Mouse (Mus musculus) layer of hippocampus, adult 18-20 months (tissue): ENCODE data around the gene Mylk2. TPM values are rescaled to one million over a fixed set of nuclear protein-coding genes. Genes with fewer than 3 reads are reported as not detected.

ENCODE experiments used
- DNase-seq, 2 experiments: peaks; one replicate each; pipeline ENCODE4 v3.0.0; 2022; ENCODE audit warnings: low spot score in 2 of 2
- total RNA-seq, 2 experiments: library from RNA; stranded (reverse); gene quantifications; 2 replicates each; pipeline ENCODE4 v1.2.3; 2021

Gene Mylk2
- total RNA-seq, 2 experiments from 2014 or later: not detected

- no peak for DNase-seq
Observed at GRCm38 (mm10) chr2:152913471-152913870, 2.3 kb downstream of the Mylk2 start.

DNA sequence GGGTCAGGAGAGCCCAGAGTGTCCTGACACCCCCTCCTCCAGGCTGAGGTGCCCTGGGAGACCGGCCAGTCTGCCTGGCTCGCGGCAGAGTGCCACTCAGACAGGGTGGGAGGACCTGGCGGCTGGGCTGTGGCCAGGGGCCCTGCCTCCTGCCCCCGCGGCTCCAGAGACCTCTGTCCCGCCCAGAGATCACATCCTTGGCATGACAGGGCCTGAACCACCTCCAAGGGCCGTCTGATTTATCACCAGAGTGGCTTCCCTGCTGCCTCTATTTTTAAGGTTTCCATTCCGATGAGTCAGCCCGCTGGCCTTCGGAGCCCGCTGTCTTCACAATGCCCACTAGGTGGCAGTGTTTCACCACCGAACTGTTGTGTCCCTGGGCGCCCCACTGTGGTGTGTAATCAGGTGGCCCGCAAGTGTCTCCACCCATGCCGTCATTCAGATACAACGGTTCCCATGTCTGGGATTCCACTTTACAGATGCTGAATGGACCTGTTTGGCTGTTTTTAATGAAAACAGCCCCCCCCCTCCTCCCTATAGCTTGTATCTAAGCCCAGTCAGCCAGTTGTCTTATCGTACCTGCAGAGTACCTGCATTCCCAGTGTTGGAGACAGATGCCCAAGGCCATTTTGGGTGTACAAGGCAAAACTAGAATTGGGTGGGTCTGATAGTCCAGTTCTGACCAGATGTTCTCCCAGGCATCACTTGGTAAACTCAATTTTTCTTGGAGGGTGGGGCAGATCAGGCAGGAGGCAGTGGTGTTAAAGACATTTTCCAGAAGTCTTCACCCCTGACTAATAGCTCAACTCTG is 3.4 kb downstream of the Mylk2 start:
- DNase-seq: peak; percentile 79 to 92

DNA sequence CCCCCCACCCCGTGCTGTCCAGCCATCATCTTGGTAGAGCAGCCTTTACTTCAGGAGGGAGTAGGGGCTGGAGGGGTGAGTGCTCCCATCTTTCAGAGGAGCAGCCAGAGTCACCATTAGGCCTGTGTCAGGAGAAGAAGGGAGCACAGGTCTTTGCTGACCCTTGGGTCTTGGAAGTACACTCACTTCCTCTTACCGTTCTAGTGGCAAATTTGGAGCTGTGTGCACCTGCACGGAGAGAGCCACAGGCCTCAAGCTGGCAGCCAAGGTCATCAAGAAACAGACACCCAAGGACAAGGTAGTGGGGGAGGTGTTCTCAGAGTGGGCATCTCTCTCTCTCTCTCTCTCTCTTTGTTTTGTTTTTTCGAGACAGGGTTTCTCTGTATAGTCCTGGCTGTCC is 4.3 kb downstream of the Mylk2 start:
- no peak for DNase-seq

DNA sequence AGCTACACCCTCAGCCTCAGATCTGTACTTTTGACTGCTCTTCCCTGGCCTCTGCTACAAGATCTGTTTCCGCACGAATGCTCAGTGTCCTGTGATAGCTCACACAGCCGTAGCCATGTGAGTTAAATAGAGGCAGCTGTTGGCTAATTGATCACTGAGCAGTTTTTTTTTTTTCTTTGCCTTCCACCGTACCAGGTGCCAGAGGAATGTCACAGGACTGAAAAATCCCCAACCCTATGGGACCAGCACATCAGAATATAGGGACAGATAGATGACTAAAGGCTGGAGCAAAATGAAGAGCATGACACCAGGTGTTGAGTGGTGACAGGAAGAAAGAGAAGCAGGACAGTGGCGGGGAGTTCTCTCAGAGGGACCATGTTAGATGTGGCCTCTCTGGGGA is 5.0 kb downstream of the Mylk2 start:
- DNase-seq: no peak

DNA sequence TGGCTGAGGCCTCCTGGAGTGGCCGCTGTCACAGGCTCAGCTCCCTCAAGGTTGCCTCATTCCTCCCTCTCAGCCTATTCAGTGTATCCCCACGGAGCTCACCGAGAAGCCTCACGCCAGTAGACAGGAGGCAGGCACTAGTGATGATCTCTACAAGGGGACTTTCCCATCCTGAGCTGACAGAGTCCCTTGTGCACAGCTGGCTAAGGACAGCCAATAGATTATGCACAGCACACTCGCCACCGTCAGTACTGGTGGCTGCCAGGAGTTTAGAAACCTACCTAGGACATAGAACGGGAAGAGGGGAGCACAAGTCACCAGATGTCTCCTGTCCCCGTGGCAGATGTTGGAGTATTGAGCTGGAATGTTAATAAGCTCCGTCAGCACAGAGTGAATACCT is 6.5 kb downstream of the Mylk2 start:
- no peak for DNase-seq

- DNase-seq: no peak
Observed at GRCm38 (mm10) chr2:152922376-152922775, 11.2 kb downstream of the Mylk2 start.

- no peak for DNase-seq
Observed at GRCm38 (mm10) chr2:152923621-152924020, 12.5 kb downstream of the Mylk2 start.

- no peak for DNase-seq
Observed at GRCm38 (mm10) chr2:152924128-152924527, 13.0 kb downstream of the Mylk2 start.

DNA sequence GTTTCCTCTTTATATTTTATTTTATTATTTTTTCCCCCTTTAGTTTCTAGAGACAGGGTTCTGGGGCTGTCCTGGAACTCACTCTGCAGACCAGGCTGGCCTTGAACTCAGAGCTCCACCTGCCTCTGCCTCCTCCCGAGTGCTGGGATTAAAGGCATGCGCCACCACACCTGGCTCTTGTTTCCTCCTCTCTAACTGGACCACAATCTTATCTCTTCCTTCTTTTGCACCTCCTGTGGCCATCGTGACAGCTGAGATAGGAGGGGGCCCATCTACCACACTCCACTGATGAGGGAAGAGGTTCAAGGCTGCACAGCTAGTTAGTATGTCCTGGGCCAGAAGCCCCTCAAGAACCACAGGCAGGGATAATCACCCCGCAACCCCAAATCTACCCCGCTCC is 13.4 kb downstream of the Mylk2 start:
- DNase-seq: no peak

DNA sequence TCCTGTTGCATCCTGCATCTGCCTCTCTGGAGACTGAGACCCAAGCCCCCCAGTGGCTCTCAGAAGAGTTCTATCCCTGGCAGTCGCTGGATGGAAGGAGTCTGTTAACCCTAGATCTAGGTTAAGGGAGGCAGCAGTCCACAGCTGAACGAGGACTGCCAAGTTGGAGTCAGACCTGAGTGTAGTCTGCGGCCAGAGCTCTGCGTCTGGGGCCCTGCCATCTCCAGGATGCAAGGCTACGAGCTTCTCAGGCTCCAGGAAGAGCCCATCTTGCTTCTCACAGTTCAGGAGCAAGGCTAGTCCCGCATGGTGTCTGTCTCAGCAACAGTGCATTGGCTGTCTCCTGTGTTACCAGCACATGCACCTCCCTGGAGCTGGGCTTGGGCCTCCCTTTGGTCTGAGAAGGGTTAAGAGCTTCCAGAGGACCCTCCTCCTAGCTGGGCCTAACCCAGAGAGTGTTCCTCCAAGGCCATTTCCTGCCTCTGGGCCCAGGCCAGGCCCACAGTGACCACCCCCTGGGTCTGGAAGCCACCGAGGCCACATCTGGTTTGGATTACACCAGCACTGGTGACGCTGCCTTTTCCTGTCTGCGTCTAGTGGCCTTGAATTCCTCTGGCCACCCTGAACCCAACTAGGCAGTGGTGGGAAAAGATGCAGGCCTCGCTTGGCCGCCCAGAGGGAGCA is 14.2 kb downstream of the Mylk2 start:
- no peak for DNase-seq

DNA sequence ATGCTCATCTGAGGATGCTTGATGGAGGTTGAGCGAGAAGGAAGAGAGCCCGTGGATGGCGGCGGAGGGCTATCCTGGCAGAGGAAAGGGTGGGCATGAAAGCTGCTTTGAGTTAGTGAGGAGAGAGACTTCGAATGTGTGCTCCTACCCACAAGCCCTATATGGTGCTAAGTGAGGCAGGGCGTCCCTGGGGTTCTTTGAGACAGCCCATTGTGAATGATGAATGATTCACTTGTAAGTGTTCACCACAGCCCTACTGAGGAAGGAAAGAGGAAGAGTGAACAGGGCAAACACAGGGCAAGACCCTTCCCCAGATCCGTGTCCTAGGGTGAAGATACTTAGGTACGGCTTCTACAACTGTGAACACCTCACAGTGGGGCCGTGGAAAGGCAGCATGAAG is 15.7 kb downstream of the Mylk2 start:
- DNase-seq: no peak

GRCm38 (mm10) chr2:152927371-152927770 is 16.2 kb downstream of the Mylk2 start:
- no peak for DNase-seq

GRCm38 (mm10) chr2:152928219-152928987 is 17.3 kb downstream of the Mylk2 start:
- DNase-seq: no peak

- DNase-seq: no peak
Observed at GRCm38 (mm10) chr2:152928988-152929370, 17.8 kb downstream of the Mylk2 start.

DNA sequence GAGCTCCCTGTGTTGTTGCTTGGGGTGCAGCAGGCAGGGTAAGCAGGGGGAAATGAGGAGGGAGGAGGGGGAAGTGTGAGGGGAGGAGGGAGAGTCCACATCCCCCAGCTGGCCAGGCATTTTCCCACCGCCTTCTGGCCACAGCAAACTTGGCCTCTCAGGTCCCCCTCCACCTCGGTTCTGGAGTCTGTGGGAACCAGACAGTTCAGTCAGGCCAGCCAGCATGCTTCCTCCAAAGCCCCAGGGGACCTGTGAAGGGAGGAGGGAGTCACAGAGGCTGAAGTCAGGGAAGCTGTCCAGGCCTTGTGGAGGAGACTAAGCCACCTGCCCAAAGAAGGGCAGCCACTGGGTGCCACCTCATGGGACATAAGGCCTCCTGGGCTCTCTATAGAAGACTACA is 19.1 kb downstream of the Mylk2 start:
- DNase-seq: no peak

DNA sequence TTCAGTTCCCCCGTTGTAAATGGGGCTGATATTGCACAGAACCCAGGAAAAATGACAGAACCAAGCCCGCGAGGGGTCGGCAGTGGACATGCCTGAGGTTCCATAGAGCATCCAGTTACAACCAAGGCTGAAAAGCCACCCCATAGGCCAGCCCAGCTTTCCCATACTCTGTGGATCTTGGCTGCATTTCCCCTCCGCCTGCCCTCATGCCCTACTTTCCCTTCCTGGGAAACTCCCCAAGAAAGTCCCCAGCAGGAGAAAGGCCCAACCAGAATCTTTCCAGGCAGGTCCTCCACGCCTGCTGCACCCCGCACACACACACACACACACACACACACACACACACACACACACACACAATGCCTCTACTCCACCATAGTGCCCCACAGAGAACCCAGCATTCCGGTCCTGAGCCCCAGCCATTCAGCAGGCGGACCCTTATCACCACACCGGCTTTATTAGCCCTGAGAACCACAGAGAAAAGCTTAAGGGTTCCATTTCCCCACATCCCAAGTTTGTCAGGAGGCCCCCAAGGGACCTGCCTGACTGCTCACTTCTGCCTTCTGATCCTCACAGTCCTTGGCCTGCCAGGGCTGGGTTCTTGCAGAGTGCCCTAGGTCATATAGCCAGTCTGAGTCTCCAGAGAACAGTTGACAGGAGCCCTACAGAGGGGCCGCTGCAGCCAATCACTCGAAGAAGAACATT is 20.5 kb downstream of the Mylk2 start:
- DNase-seq: no peak

DNA sequence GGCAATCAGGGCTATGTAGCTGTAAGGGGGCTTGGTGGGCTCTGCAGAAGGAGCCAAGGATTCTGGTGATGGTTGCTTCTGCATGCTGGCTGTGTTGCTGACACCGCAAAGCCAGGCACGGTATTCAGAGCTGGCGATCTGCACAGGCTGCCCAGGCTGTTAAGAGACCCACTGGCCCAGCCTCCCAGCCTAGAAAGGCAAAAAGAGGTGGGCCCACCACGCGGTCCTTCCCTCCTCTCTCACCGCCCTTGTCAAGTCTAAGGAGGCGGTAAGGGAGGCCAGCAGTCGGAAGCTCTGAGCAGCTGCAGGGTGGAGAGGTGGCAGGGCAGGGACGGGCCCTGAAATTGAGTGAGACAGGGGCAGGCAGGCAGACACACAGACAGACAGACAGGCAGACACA is 21.9 kb downstream of the Mylk2 start, which contains the start of gene Foxs1:
Gene Foxs1, minus strand, starts transcription at position 161 of the 400 bp plus-strand sequence.
- no peak for DNase-seq

DNA sequence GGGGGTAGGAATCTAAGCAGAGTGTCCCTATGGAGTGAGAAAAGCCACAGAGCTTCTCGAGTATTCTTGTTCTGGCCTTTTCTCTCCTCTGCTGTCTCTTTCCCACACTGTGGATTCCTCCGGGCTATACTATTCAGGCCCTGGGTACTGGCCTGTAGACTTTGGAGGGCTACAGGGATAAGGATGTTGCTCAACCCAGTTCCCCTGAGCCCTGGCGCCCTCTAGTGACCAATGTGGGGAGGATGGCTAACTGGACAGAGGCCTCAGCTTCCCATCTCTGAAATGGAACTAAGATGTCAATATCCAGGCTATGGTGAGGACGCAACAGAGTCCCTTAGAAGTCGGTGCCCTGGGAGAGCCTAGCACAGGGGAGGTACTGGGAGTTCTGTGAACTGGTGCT is 22.5 kb downstream of the Mylk2 start:
- no peak for DNase-seq

GRCm38 (mm10) chr2:152939846-152940245 is 28.7 kb downstream of the Mylk2 start:
- DNase-seq: peak; percentile 25 to 48

DNA sequence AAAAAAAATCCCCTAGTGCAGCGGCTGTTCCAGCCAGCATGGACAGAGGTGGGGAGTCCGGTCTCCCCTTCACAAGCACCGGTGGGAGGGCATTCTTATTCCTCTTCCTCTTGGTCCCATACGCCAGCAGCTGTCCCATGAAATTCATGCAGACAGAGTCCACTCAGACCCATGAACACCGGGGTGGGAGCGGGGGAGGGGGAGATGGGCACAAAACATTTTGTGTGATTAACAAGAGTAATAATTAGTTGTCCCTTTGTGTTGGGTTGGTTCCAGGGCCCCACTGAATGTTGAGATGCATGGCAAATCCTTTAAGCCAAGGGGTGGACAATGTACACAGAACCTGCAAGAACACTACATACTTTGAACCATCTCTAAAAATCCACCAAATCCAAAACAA is 30.0 kb downstream of the Mylk2 start:
- DNase-seq: no peak

GRCm38 (mm10) chr2:152941776-152942175 is 30.6 kb downstream of the Mylk2 start:
- DNase-seq: no peak
